Mouse (Mus musculus): ENCODE measurements around the gene Atp6v1c2. TPM values are rescaled to one million over a fixed set of nuclear protein-coding genes. Genes with fewer than 3 reads are reported as not detected.

Gene Atp6v1c2
- polyA plus RNA-seq, 1 experiment: 0.35 TPM

DNA sequence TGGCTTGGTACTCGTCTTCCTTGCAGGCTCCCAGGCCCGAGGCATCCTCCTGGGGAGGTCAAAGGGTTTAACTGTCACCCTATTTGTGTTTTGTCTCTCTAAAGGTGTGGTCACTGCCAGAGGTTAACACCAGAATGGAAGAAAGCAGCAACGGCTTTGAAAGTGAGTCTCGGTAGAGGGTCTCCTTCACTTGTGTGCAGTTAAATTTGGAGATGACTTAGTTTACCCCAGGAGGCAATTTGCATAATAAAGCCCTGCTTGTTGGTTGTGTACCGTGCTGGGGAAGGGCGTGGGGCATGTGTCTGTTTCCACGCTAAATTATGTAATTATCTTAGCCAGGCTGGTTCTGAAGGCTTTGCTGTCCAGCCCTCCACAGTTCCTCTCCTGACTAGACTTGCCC is 55.3 kb downstream of the Atp6v1c2 start:
- Histone ChIP-seq H3K79me3 (ENCODE audit: low read depth) (peaks cover 40% of the 10 kb centered on the region), H3K4me3 (ENCODE audit: insufficient read depth, poor library complexity, severe bottlenecking) (no peak overlapping the region), H3ac (ENCODE audit: control insufficient read depth, insufficient read length, low read depth) (no peak overlapping the region), H3K27me3 (ENCODE audit: control insufficient read depth, insufficient read depth, insufficient read length) (no peaks in the 10 kb centered on the region), H3K36me3 (ENCODE audit: control insufficient read depth, insufficient read depth) (peaks cover 90% of the 10 kb centered on the region), H3K79me2 (ENCODE audit: control insufficient read depth, insufficient read depth) (peaks cover 59% of the 10 kb centered on the region)
- TF ChIP-seq CTCF (IDR thresholded peaks at IDR 0.05; ENCODE audit: control insufficient read depth, insufficient read depth, insufficient read length) (no peak), MYOG (IDR thresholded peaks at IDR 0.05; ENCODE audit: control insufficient read depth, extremely low read depth, insufficient read length) (no peak), FOSL1 (IDR thresholded peaks at IDR 0.05; ENCODE audit: insufficient read depth, low read length, poor library complexity, severe bottlenecking) (no peak), USF1 (IDR thresholded peaks at IDR 0.05; ENCODE audit: low read depth) (no peak), MYOD1 (IDR thresholded peaks at IDR 0.05; ENCODE audit: control insufficient read depth, insufficient read length, low read depth) (no peak), CEBPB (IDR thresholded peaks at IDR 0.05; ENCODE audit: low read depth) (no peak), MAX (IDR thresholded peaks at IDR 0.05) (no peak)

DNA sequence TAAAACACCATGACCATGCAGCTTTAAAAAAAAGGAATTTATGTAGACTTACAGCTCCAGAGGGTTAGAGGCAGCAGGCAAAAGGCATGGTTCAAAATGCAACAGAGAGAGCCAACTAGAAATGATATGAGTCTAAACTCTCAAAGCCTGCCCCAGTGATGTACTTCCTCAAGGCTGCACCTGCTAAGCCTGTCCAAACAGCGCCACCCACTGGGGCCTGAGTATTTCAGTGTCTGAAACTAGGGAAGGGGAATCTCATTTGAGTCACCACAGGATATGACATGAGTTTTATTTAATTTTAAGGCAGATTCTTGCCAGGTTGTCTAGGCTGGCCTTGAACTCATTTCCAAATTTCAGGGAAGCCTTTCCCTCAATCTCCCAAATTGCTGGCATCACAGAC is 57.9 kb downstream of the Atp6v1c2 start:
- TF ChIP-seq CEBPB (IDR thresholded peaks at IDR 0.05; ENCODE audit: low read depth): no peak
- no peak for TF ChIP-seq MAX (IDR thresholded peaks at IDR 0.05)
- no peak for TF ChIP-seq USF1 (IDR thresholded peaks at IDR 0.05; ENCODE audit: low read depth)
- no peak for TF ChIP-seq MYOD1 (IDR thresholded peaks at IDR 0.05; ENCODE audit: control insufficient read depth, insufficient read length, low read depth)
- TF ChIP-seq FOSL1 (IDR thresholded peaks at IDR 0.05; ENCODE audit: insufficient read depth, low read length, poor library complexity, severe bottlenecking): no peak
- TF ChIP-seq MYOG (IDR thresholded peaks at IDR 0.05; ENCODE audit: control insufficient read depth, extremely low read depth, insufficient read length): no peak
- TF ChIP-seq CTCF (IDR thresholded peaks at IDR 0.05; ENCODE audit: control insufficient read depth, insufficient read depth, insufficient read length): no peak
- peaks cover 72% of the 10 kb centered on the region for H3K36me3 ChIP-seq (ENCODE audit: control insufficient read depth, insufficient read depth)

DNA sequence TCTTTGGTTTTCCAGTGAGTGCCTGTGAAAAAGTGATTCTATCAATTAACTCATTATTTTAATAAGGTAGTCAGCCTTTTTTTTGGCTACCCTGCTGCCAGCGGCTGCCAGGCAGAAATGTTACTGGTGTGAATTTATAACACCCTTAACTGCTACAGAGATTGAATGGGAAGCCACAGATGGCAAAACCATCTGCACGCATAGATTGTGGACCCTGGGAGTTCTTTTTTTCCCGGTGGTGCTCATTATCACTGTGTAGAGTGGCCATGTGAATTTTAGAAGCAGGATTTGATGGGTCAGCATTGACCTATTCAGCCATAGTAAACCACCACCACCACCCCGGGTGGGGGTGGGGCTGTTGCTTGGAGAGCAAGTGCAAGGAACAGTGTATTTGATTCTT is 61.8 kb downstream of the Atp6v1c2 start:
- peaks cover 59% of the 10 kb centered on the region for H3K79me2 ChIP-seq (ENCODE audit: control insufficient read depth, insufficient read depth)
- no peaks in the 10 kb centered on the region for H3K27me3 ChIP-seq (ENCODE audit: control insufficient read depth, insufficient read depth, insufficient read length)
- peaks cover 34% of the 10 kb centered on the region for H3K36me3 ChIP-seq (ENCODE audit: control insufficient read depth, insufficient read depth)
- TF ChIP-seq CEBPB (IDR thresholded peaks at IDR 0.05; ENCODE audit: low read depth): no peak
- TF ChIP-seq FOSL1 (IDR thresholded peaks at IDR 0.05; ENCODE audit: insufficient read depth, low read length, poor library complexity, severe bottlenecking): no peak
- TF ChIP-seq MYOG (IDR thresholded peaks at IDR 0.05; ENCODE audit: control insufficient read depth, extremely low read depth, insufficient read length): no peak
- TF ChIP-seq USF1 (IDR thresholded peaks at IDR 0.05; ENCODE audit: low read depth): no peak
- TF ChIP-seq MYOD1 (IDR thresholded peaks at IDR 0.05; ENCODE audit: control insufficient read depth, insufficient read length, low read depth): no peak
- TF ChIP-seq CTCF (IDR thresholded peaks at IDR 0.05; ENCODE audit: control insufficient read depth, insufficient read depth, insufficient read length): no peak
- no peak for TF ChIP-seq MAX (IDR thresholded peaks at IDR 0.05)
- H3K4me3 ChIP-seq (ENCODE audit: insufficient read depth, poor library complexity, severe bottlenecking): peak overlapping the region; percentile 82
- peaks cover 44% of the 10 kb centered on the region for H3K79me3 ChIP-seq (ENCODE audit: low read depth)
- H3ac ChIP-seq (ENCODE audit: control insufficient read depth, insufficient read length, low read depth): peak overlapping the region; percentile 59

More for the DNA sequence above, 57.9 kb downstream of the Atp6v1c2 start:
- no peaks in the 10 kb centered on the region for H3K27me3 ChIP-seq (ENCODE audit: control insufficient read depth, insufficient read depth, insufficient read length)
- H3K79me3 ChIP-seq (ENCODE audit: low read depth): peaks cover 59% of the 10 kb centered on the region
- H3K79me2 ChIP-seq (ENCODE audit: control insufficient read depth, insufficient read depth): peaks cover 83% of the 10 kb centered on the region
- no peak overlapping the region for H3K4me3 ChIP-seq (ENCODE audit: insufficient read depth, poor library complexity, severe bottlenecking)
- H3ac ChIP-seq (ENCODE audit: control insufficient read depth, insufficient read length, low read depth): no peak overlapping the region

DNA sequence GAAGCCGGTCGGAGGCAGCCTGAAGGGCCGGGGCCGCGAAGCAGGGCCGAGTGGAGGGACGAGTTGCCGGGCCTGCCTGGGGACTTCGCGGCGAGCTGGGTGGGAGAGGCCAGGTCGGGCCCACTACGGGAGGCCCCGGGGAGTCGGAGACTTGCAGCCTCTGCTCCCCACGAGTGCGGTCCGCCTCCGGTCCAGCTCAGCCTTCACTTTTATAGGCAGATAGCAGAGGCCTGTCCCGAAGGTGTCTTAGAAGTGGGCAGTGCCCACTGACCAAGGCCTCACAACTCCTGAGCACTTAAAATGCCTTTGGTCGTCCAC is 62.5 kb downstream of the Atp6v1c2 start:
- peaks cover 38% of the 10 kb centered on the region for H3K79me3 ChIP-seq (ENCODE audit: low read depth)
- H3K36me3 ChIP-seq (ENCODE audit: control insufficient read depth, insufficient read depth): peaks cover 29% of the 10 kb centered on the region
- H3K79me2 ChIP-seq (ENCODE audit: control insufficient read depth, insufficient read depth): peaks cover 52% of the 10 kb centered on the region
- H3K4me3 ChIP-seq (ENCODE audit: insufficient read depth, poor library complexity, severe bottlenecking): peak overlapping the region; percentile 82
- no peaks in the 10 kb centered on the region for H3K27me3 ChIP-seq (ENCODE audit: control insufficient read depth, insufficient read depth, insufficient read length)
- peak overlapping the region; percentile 94 for H3ac ChIP-seq (ENCODE audit: control insufficient read depth, insufficient read length, low read depth)
- no peak for TF ChIP-seq MYOD1 (IDR thresholded peaks at IDR 0.05; ENCODE audit: control insufficient read depth, insufficient read length, low read depth)
- no peak for TF ChIP-seq CTCF (IDR thresholded peaks at IDR 0.05; ENCODE audit: control insufficient read depth, insufficient read depth, insufficient read length)
- no peak for TF ChIP-seq MAX (IDR thresholded peaks at IDR 0.05)
- no peak for TF ChIP-seq FOSL1 (IDR thresholded peaks at IDR 0.05; ENCODE audit: insufficient read depth, low read length, poor library complexity, severe bottlenecking)

DNA sequence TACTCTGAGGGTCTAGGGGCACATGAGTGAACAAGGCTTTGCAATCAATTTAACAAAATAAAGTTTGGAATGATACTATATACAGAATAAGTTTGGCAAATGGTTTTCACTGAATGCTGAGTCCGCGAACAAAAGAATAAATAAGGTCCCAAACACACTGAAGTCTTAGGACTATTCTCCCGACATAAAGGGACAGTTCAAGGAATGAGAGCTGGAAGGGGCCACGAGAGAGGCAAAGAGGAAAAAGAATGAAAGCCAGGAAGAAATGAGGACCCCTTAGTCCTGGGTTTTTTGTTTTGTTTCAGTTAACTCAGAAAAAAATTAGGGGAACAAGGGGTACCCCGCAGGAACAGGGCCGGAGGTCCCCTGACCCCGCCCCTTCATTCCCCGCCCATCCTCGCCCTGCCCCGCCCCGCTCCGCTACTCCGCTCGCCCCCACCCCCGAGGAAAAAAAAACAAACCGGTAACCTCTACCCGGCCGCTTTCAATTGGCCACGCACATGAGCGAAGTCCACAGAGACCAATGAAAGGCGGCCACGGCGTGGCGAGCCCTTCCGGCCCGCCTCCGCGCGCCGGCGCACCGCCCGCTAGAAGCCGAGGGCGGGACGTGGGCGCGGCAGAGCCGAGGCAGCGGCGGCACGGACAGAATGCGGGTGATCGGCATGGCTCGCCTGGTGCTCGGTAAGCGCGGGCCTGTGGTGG is 63.0 kb downstream of the Atp6v1c2 start, which contains the start of gene Pdia6:
Gene Pdia6 (plus strand): TSS at position 575 of the 702 bp plus-strand sequence.
- Histone ChIP-seq H3K79me2 (ENCODE audit: control insufficient read depth, insufficient read depth) (peaks cover 47% of the 10 kb centered on the region), H3K79me3 (ENCODE audit: low read depth) (peaks cover 34% of the 10 kb centered on the region), H3K27me3 (ENCODE audit: control insufficient read depth, insufficient read depth, insufficient read length) (no peaks in the 10 kb centered on the region), H3K36me3 (ENCODE audit: control insufficient read depth, insufficient read depth) (peaks cover 23% of the 10 kb centered on the region), H3ac (ENCODE audit: control insufficient read depth, insufficient read length, low read depth) (peak within 1 kb of the TSS; percentile 94), H3K4me3 (ENCODE audit: insufficient read depth, poor library complexity, severe bottlenecking) (peak within 1 kb of the TSS; percentile 82)
- TF ChIP-seq MYOD1 (IDR thresholded peaks at IDR 0.05; ENCODE audit: control insufficient read depth, insufficient read length, low read depth): no peak
- peak; percentile 20 for TF ChIP-seq MAX (IDR thresholded peaks at IDR 0.05)

DNA sequence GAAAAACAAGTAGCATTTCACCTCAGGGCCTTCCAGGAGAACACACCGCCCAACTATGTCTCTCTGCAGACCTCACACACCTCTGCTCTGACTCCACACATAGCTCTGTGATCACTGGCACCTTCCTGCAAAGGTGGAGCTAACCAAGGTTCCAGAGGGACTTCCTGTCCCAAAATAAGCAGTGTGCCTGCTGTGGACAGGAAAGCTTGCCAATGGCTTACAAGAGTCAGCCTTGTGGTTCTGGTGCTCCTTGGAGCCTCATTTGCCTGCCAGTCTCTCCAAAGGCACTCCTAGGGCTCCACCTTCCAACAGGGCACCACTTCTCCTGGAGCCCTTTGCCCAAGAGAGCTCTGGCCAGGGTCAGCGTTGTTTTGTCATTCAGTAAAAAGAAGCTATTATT is 64.3 kb downstream of the Atp6v1c2 start:
- Histone ChIP-seq H3K79me3 (ENCODE audit: low read depth) (peaks cover 26% of the 10 kb centered on the region), H3K4me3 (ENCODE audit: insufficient read depth, poor library complexity, severe bottlenecking) (no peak overlapping the region), H3ac (ENCODE audit: control insufficient read depth, insufficient read length, low read depth) (no peak overlapping the region), H3K79me2 (ENCODE audit: control insufficient read depth, insufficient read depth) (peaks cover 34% of the 10 kb centered on the region), H3K27me3 (ENCODE audit: control insufficient read depth, insufficient read depth, insufficient read length) (no peaks in the 10 kb centered on the region), H3K36me3 (ENCODE audit: control insufficient read depth, insufficient read depth) (peaks cover 12% of the 10 kb centered on the region)
- TF ChIP-seq FOSL1 (IDR thresholded peaks at IDR 0.05; ENCODE audit: insufficient read depth, low read length, poor library complexity, severe bottlenecking): no peak
- no peak for TF ChIP-seq CTCF (IDR thresholded peaks at IDR 0.05; ENCODE audit: control insufficient read depth, insufficient read depth, insufficient read length)
- TF ChIP-seq MYOD1 (IDR thresholded peaks at IDR 0.05; ENCODE audit: control insufficient read depth, insufficient read length, low read depth): no peak
- TF ChIP-seq MYOG (IDR thresholded peaks at IDR 0.05; ENCODE audit: control insufficient read depth, extremely low read depth, insufficient read length): no peak
- no peak for TF ChIP-seq CEBPB (IDR thresholded peaks at IDR 0.05; ENCODE audit: low read depth)
- no peak for TF ChIP-seq USF1 (IDR thresholded peaks at IDR 0.05; ENCODE audit: low read depth)
- no peak for TF ChIP-seq MAX (IDR thresholded peaks at IDR 0.05)
